Mouse (Mus musculus) stomach, embryonic 16.5 days (tissue): Measurements from ENCODE around the gene Tdrd3. TPM values are rescaled to one million over a fixed set of nuclear protein-coding genes. Genes with fewer than 3 reads are reported as not detected.

Source experiments
- ATAC-seq: fragments of 200-750 bp; cut with Nextera tagmentation; 2 replicates; pipeline ENCODE4 v1.8.0; 2017; ENCODE audit warnings: moderate number of reproducible peaks, moderate TSS enrichment; ENCODE audit not compliant: insufficient read depth, low FRiP score
- H3K27ac ChIP-seq: fragments of 300-500 bp; sonication (generic); 2 replicates; pipeline ENCODE4 v1.5.1; 2014; ENCODE audit warnings: low read length
- H3K27me3 ChIP-seq: fragments of 300-500 bp; sonication (generic); 2 replicates; pipeline ENCODE4 v1.6.1; 2014; ENCODE audit warnings: low read length, control low read depth, mixed read lengths; ENCODE audit not compliant: control insufficient read depth, insufficient read depth
- H3K36me3 ChIP-seq: fragments of 300-500 bp; sonication (generic); 2 replicates; pipeline ENCODE4 v1.6.1; 2014; ENCODE audit warnings: low read length; ENCODE audit not compliant: control insufficient read depth, insufficient read depth
- H3K4me1 ChIP-seq: fragments of 300-500 bp; sonication (generic); 2 replicates; pipeline ENCODE4 v1.6.1; 2014; ENCODE audit warnings: low read length, control low read depth, mixed read lengths; ENCODE audit not compliant: control insufficient read depth, insufficient read depth
- H3K4me2 ChIP-seq: fragments of 300-500 bp; sonication (generic); 2 replicates; pipeline ENCODE4 v1.6.1; 2014; ENCODE audit warnings: low read depth, low read length, mixed read lengths
- H3K4me3 ChIP-seq: fragments of 300-500 bp; sonication (generic); replicated peaks from 2 replicates; pipeline ENCODE4 v1.5.1; 2014; ENCODE audit warnings: mild to moderate bottlenecking, low read length
- H3K9ac ChIP-seq: fragments of 300-500 bp; sonication (generic); 2 replicates; pipeline ENCODE4 v1.6.1; 2014; ENCODE audit warnings: low read length
- H3K9me3 ChIP-seq: fragments of 300-500 bp; sonication (generic); replicated peaks from 2 replicates; pipeline ENCODE4 v1.6.1; 2016; ENCODE audit warnings: low read length, control low read depth; ENCODE audit not compliant: control insufficient read depth
- WGBS: fragments of 180-500 bp; shearing (Covaris S2); extraction: QIAGEN DNeasy Blood & Tissue Kit; methylation state at CpG from one replicate; pipeline ENCODE4 v1.1.7; 2014; 5-methylcytosine and 5-hydroxymethylcytosine counted together
- polyA plus RNA-seq: library from polyadenylated mRNA; unstranded; fragments of >200 nt; fragmentation: Nextera tagmentation; extraction: Ambion mirVana; gene quantifications from 2 replicates; pipeline ENCODE4 v1.2.1, GENCODE M21; 2015

Tdrd3 gene
- polyA plus RNA-seq, 1 experiment from 2014 or later, result 24.6 TPM

- no peak overlapping the region for H3K27ac ChIP-seq
- H3K36me3 ChIP-seq, result peaks cover 4% of the 10 kb centered on the region; the same call in 1 of the 2 replicates
- no peak for ATAC-seq
- no peak overlapping the region for H3K4me2 ChIP-seq
- H3K9me3 ChIP-seq, result no peaks in the 10 kb centered on the region
- WGBS, result 56% methylated on average over 1 of the region's 1 CpGs
- H3K27me3 ChIP-seq, result no peaks in the 10 kb centered on the region
- H3K4me1 ChIP-seq, result no peaks in the 10 kb centered on the region
- no peak overlapping the region for H3K9ac ChIP-seq
- no peak overlapping the region for H3K4me3 ChIP-seq
Measured at GRCm38 (mm10) chr14:87471521-87471920, 55.1 kb downstream of the Tdrd3 start.

- ATAC-seq, result no peak
- WGBS, result 69% methylated on average over 2 of the region's 2 CpGs
- Histone ChIP-seq H3K9ac (no peak overlapping the region), H3K4me2 (no peak overlapping the region), H3K36me3 (peaks cover 4% of the 10 kb centered on the region; the same call in 1 of the 2 replicates), H3K4me1 (no peaks in the 10 kb centered on the region), H3K27me3 (no peaks in the 10 kb centered on the region), H3K4me3 (no peak overlapping the region), H3K27ac (no peak overlapping the region), H3K9me3 (no peaks in the 10 kb centered on the region)
Measured at GRCm38 (mm10) chr14:87472782-87473181, 56.3 kb downstream of the Tdrd3 start.

GRCm38 (mm10) chr14:87475721-87476359 lies 59.4 kb downstream of the Tdrd3 start:
- no peaks in the 10 kb centered on the region for H3K27me3 ChIP-seq
- peak; percentile 25; the same call in 1 of the 2 replicates for ATAC-seq
- no peak overlapping the region for H3K4me3 ChIP-seq
- no peaks in the 10 kb centered on the region for H3K9me3 ChIP-seq
- peaks cover 4% of the 10 kb centered on the region; the same call in 1 of the 2 replicates for H3K36me3 ChIP-seq
- no peaks in the 10 kb centered on the region for H3K4me1 ChIP-seq
- WGBS, result 39% methylated on average over 10 of the region's 10 CpGs
- no peak overlapping the region for H3K27ac ChIP-seq
- no peak overlapping the region for H3K4me2 ChIP-seq
- H3K9ac ChIP-seq, result no peak overlapping the region

DNA sequence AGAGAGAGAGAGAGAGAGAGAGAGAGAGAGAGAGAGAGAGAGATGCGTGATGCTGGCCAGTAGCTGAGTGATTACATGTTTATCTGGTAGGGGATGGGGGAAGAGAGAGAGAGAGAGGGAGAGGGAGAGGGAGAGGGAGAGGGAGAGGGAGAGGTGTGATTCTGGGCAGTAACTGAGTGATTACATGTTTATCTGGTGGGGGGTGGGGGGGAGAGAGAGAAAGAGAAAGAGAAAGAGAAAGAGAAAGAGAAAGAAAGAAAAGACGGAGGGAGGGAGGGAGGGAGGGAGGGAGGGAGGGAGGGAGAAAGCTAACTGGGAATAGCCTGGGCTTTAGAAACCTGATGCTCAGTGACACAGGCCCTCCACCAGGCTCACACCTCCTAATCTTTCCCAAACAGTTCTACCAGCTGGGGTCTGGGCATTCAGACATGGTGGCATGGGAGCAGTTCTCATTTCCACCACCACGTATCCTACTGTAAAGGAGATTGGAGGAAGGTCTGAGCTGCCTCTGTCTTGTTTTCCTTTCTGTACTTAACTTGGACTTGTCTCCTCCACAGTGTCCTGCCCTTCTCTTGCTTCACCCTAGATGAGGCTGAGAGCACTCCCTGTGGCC lies 62.0 kb downstream of the Tdrd3 start:
- Histone ChIP-seq H3K27me3 (no peaks in the 10 kb centered on the region), H3K9ac (no peak overlapping the region), H3K4me3 (no peak overlapping the region), H3K36me3 (no peaks in the 10 kb centered on the region; the same call in 1 of the 2 replicates), H3K4me1 (no peaks in the 10 kb centered on the region), H3K27ac (no peak overlapping the region), H3K9me3 (no peaks in the 10 kb centered on the region), H3K4me2 (no peak overlapping the region)
- no peak for ATAC-seq
- 75% methylated on average over 3 of the region's 3 CpGs for WGBS

DNA sequence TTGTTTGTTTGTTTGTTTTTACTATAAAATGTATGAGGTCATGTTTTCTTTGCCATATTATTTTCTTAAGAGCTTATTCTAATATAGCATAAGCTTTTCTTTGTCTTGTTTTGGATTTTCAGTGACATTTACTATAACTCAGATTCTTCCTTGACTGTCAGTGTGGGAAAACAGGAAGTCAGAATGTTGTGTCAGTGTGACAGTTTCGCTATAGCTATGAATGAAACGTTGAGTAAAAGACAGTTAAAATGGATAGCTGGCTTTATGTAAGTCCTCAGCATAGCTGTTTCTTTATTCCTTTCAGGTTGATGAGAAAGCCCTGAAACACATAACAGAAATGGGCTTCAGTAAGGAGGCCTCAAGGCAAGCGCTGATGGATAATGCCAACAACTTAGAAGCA lies 69.4 kb downstream of the Tdrd3 start:
- Histone ChIP-seq H3K4me3 (no peak overlapping the region), H3K36me3 (peaks cover 4% of the 10 kb centered on the region), H3K27me3 (no peaks in the 10 kb centered on the region), H3K9ac (no peak overlapping the region), H3K27ac (no peak overlapping the region), H3K4me2 (no peak overlapping the region), H3K9me3 (no peaks in the 10 kb centered on the region), H3K4me1 (no peaks in the 10 kb centered on the region)
- WGBS, result 82% methylated on average over 3 of the region's 3 CpGs
- ATAC-seq, result no peak

GRCm38 (mm10) chr14:87497955-87498594 lies 81.6 kb downstream of the Tdrd3 start:
- no peaks in the 10 kb centered on the region; the same call in 1 of the 2 replicates for H3K36me3 ChIP-seq
- H3K27me3 ChIP-seq, result no peaks in the 10 kb centered on the region
- H3K27ac ChIP-seq, result no peak overlapping the region
- H3K9me3 ChIP-seq, result no peaks in the 10 kb centered on the region
- H3K9ac ChIP-seq, result no peak overlapping the region
- no peak for ATAC-seq
- H3K4me2 ChIP-seq, result no peak overlapping the region
- no peaks in the 10 kb centered on the region for H3K4me1 ChIP-seq
- no peak overlapping the region for H3K4me3 ChIP-seq
- WGBS, result 92% methylated on average over 11 of the region's 11 CpGs

DNA sequence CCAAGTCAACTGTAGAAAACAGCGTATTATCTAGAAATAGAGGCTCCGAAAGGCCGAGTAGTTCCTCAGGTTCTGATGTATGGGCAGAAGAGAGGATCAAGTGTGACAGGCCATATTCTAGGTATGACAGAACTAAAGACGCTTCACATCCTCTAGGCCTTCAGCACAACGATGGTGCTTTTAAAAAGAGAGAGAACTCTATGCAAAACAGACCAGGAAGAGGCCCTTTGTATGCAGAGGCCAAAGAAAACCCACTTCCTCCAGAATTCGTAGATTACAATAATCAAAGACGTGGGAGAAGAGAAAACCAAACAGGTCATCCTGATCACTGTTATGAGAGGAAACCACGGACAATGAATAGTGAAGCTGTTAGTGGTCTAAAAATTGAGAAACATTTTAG lies 89.5 kb downstream of the Tdrd3 start:
- no peak for ATAC-seq
- H3K4me1 ChIP-seq, result no peaks in the 10 kb centered on the region
- no peak overlapping the region for H3K4me3 ChIP-seq
- no peaks in the 10 kb centered on the region for H3K36me3 ChIP-seq
- H3K27me3 ChIP-seq, result no peaks in the 10 kb centered on the region
- 82% methylated on average over 8 of the region's 8 CpGs for WGBS
- H3K4me2 ChIP-seq, result no peak overlapping the region
- H3K9ac ChIP-seq, result no peak overlapping the region
- no peaks in the 10 kb centered on the region for H3K9me3 ChIP-seq
- H3K27ac ChIP-seq, result no peak overlapping the region

DNA sequence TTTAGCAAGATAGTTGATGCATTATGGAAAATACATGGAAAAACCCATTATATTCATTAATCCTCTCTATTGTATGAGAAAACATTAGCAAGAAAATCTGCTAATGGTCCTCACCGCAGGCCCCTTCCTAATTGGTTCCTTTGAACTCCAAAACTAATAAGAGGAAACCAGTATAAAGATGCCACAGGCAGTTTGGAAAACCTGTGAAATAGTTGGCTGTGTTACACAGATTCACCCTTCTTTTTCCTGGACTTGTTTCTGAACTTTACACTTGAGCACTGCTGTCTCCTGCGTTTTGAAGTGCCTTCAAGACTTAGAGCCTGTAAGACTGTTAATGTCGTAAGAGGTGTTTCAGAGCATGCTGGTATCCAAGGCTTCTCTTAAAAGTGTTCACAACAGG lies 98.8 kb downstream of the Tdrd3 start:
- WGBS, result 82% methylated on average over 3 of the region's 3 CpGs
- no peak overlapping the region for H3K4me2 ChIP-seq
- H3K4me1 ChIP-seq, result no peaks in the 10 kb centered on the region
- no peaks in the 10 kb centered on the region for H3K36me3 ChIP-seq
- H3K27me3 ChIP-seq, result no peaks in the 10 kb centered on the region
- no peak overlapping the region for H3K4me3 ChIP-seq
- no peak overlapping the region for H3K27ac ChIP-seq
- no peak overlapping the region for H3K9ac ChIP-seq
- H3K9me3 ChIP-seq, result no peaks in the 10 kb centered on the region
- no peak for ATAC-seq

DNA sequence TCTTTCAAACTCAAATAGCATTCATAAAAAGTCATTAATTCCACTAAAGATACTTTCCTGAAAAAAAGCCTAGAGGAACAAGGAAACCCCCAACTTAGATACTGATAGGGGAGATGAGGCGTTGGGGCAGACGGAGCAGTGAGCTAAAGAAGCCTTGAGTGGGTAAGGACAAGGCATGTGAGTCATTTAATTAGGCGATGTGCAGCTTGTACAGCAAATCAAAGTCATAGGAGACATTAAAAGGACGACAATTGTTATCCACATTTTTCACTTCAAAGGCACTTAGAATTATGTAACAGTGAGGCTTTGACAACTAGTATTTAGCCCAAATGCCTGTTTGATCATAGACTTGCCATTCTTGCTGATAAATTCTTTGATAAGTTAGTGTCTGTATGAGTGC lies 100.9 kb downstream of the Tdrd3 start:
- no peaks in the 10 kb centered on the region for H3K36me3 ChIP-seq
- 84% methylated on average over 4 of the region's 4 CpGs for WGBS
- no peaks in the 10 kb centered on the region for H3K27me3 ChIP-seq
- no peak overlapping the region for H3K27ac ChIP-seq
- ATAC-seq, result no peak
- no peak overlapping the region for H3K4me3 ChIP-seq
- H3K4me1 ChIP-seq, result no peaks in the 10 kb centered on the region
- no peak overlapping the region for H3K9ac ChIP-seq
- no peak overlapping the region for H3K4me2 ChIP-seq
- H3K9me3 ChIP-seq, result no peaks in the 10 kb centered on the region
